Mouse (Mus musculus) adipocyte (in vitro differentiated cells): ENCODE data around the gene Zyx.

Source experiments
- DNase-seq: peaks from one replicate; pipeline ENCODE4 v3.0.0-alpha.2; 2016; ENCODE audit warnings: low spot score

Zyx gene

GRCm38 (mm10) chr6:42350968-42351775 lies 1.7 kb downstream of the Zyx start:
- no peak for DNase-seq

- no peak for DNase-seq
Measured at GRCm38 (mm10) chr6:42351776-42352485, 2.5 kb downstream of the Zyx start.

GRCm38 (mm10) chr6:42352486-42352846 lies 3.0 kb downstream of the Zyx start:
- DNase-seq, result no peak

GRCm38 (mm10) chr6:42353180-42353579 lies 3.8 kb downstream of the Zyx start:
- no peak for DNase-seq

- no peak for DNase-seq
Measured at GRCm38 (mm10) chr6:42354076-42355019, 4.9 kb downstream of the Zyx start.

- DNase-seq, result no peak
Measured at GRCm38 (mm10) chr6:42355366-42355765, 5.9 kb downstream of the Zyx start.

- no peak for DNase-seq
Measured at GRCm38 (mm10) chr6:42355794-42356600, 6.6 kb downstream of the Zyx start.

GRCm38 (mm10) chr6:42356913-42357312 lies 7.5 kb downstream of the Zyx start:
- DNase-seq, result no peak

- DNase-seq, result no peak
Measured at GRCm38 (mm10) chr6:42357901-42358300, 8.5 kb downstream of the Zyx start.

- no peak for DNase-seq
Measured at GRCm38 (mm10) chr6:42358901-42359300, 9.5 kb downstream of the Zyx start.

- DNase-seq, result no peak
Measured at GRCm38 (mm10) chr6:42359364-42360147, 10.1 kb downstream of the Zyx start.

GRCm38 (mm10) chr6:42360231-42360840 lies 10.9 kb downstream of the Zyx start:
- no peak for DNase-seq

GRCm38 (mm10) chr6:42361041-42361895 lies 11.8 kb downstream of the Zyx start:
- DNase-seq, result no peak

- DNase-seq, result no peak
Measured at GRCm38 (mm10) chr6:42362074-42362473, 12.6 kb downstream of the Zyx start.

GRCm38 (mm10) chr6:42362497-42362896 lies 13.1 kb downstream of the Zyx start:
- DNase-seq, result no peak

- peak; percentile 66 for DNase-seq
Measured at GRCm38 (mm10) chr6:42362974-42363373, 13.5 kb downstream of the Zyx start.

- DNase-seq, result no peak
Measured at GRCm38 (mm10) chr6:42364066-42364465, 14.6 kb downstream of the Zyx start.

- DNase-seq, result no peak
Measured at GRCm38 (mm10) chr6:42364607-42365006, 15.2 kb downstream of the Zyx start.

GRCm38 (mm10) chr6:42365215-42365614 lies 15.8 kb downstream of the Zyx start:
- no peak for DNase-seq
